Comparison of ENCODE assay signal across 8 mouse cellular contexts in the genomic region with DNA sequence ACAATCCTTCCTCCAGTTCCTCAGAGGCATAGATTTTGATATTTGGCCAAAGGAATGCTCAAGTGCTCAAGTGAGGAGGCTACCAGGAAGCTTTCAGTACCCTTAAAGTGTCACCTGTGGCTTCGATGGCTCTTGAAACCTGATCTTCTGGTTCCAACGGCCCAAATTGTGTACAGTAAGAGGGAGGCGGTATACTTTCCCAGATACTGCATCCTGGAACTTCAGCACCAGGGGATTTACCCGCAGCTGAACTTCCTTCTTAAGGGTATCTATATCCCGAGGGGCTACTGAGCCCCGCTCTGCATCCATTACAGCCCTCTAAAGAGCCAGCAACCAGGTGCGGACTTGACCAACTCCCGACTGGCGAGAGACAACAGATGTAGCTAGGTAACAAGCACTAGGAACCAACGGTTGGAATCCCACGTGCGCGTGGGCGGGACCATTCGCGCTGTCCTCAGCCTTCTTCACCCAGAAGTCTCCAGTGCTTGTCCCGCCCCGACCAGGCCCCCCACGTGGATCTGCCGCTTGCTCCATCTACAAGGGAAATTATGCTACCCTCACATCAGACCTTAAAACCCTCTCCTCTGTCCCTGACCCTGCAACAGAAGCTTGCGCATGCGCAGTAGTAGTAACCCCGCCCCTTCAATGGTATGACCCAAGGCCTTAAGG. TPM values are rescaled to one million over a fixed set of nuclear protein-coding genes. Genes with fewer than 3 reads are reported as not detected.
DNase-seq lines count a peak whose midpoint lies in the region; ATAC-seq and TF ChIP-seq lines count a peak whose summit lies in the region.

Gm7173 (minus strand) TSS at position 309 of the 669 bp plus-strand sequence.

- peak within 1 kb of the TSS; percentile 49 for H3K4me3 ChIP-seq in forebrain, embryonic 10.5 days
- peak within 1 kb of the TSS; percentile 6 to 8; a peak in 1 of 4 replicates for H3K4me3 ChIP-seq in liver, embryonic 14.5 days (ENCODE audit: insufficient read depth in 1 of 2, low read depth in 2 of 2, low read length in 2 of 2)
- peak within 1 kb of the TSS; percentile 38 for H3K4me3 ChIP-seq in neural tube, embryonic 14.5 days (ENCODE audit: low read depth, low read length)

- no peak within 1 kb of the TSS for H3K9ac ChIP-seq in liver, embryonic 14.5 days (replicated peaks)
- H3K9ac ChIP-seq in neural tube, embryonic 14.5 days (replicated peaks; ENCODE audit: low read depth, low read length) = no peak within 1 kb of the TSS; the same call in 1 of the 2 replicates

- H3K27ac ChIP-seq in forebrain, embryonic 10.5 days = peak within 1 kb of the TSS; percentile 72
- H3K27ac ChIP-seq in liver, embryonic 14.5 days = no peak within 1 kb of the TSS
- no peak within 1 kb of the TSS for H3K27ac ChIP-seq in neural tube, embryonic 14.5 days (ENCODE audit: low read depth, low read length)

- ATAC-seq in liver, embryonic 14.5 days (ENCODE audit: insufficient read depth) = no peak
- ATAC-seq in neural tube, embryonic 14.5 days (ENCODE audit: low read depth) = peak; percentile 93

- peak within 1 kb of the TSS; percentile 37 for H3K4me2 ChIP-seq in liver, embryonic 14.5 days (ENCODE audit: low read depth)
- peak within 1 kb of the TSS; percentile 43 for H3K4me2 ChIP-seq in neural tube, embryonic 14.5 days (ENCODE audit: low read depth, low read length)

- no peak for TF ChIP-seq EP300 in liver, embryonic 14.5 days (IDR thresholded peaks at IDR 0.05; ENCODE audit: low read depth)

- peak; percentile 8 to 12 for DNase-seq in urinary bladder, adult 18-20 months (ENCODE audit: low spot score in 2 of 2)
- no peak for DNase-seq in urinary bladder, postnatal 10 days (ENCODE audit: low spot score)
- peak; percentile 29 for DNase-seq in forebrain, embryonic 10.5 days (ENCODE audit: extremely low spot score, low spot score)
- peak; percentile 45 for DNase-seq in heart, postnatal 4 days
- peak; percentile 3 to 46 for DNase-seq in layer of hippocampus, adult 18-20 months (ENCODE audit: low spot score in 2 of 2)
- DNase-seq in liver, embryonic 14.5 days (ENCODE audit: low read depth in 3 of 3, low spot score in 3 of 3) = no peak
- peak; percentile 16 to 60 for DNase-seq in urinary bladder, postnatal 4 days (ENCODE audit: low spot score in 2 of 2)

- H3K27me3 ChIP-seq in forebrain, embryonic 10.5 days (ENCODE audit: poor library complexity, severe bottlenecking) = no peaks in the 10 kb centered on the region
- no peaks in the 10 kb centered on the region for H3K27me3 ChIP-seq in liver, embryonic 14.5 days (ENCODE audit: control insufficient read depth, insufficient read depth, low read length)
- no peaks in the 10 kb centered on the region for H3K27me3 ChIP-seq in neural tube, embryonic 14.5 days (ENCODE audit: control insufficient read depth, insufficient read depth, low read length)

- 27% methylated on average over 23 of the region's 23 CpGs for WGBS in forebrain, embryonic 10.5 days
- 24% methylated on average over 23 of the region's 23 CpGs for WGBS in liver, embryonic 14.5 days (ENCODE audit: insufficient replicate concordance)
- WGBS in neural tube, embryonic 14.5 days = 23% methylated on average over 23 of the region's 23 CpGs

- H3K4me1 ChIP-seq in forebrain, embryonic 10.5 days = no peaks in the 10 kb centered on the region
- no peaks in the 10 kb centered on the region for H3K4me1 ChIP-seq in liver, embryonic 14.5 days (replicated peaks; ENCODE audit: control insufficient read depth in 2 of 2, insufficient read depth in 2 of 2, low read length in 1 of 2)
- no peaks in the 10 kb centered on the region for H3K4me1 ChIP-seq in neural tube, embryonic 14.5 days (ENCODE audit: control insufficient read depth, insufficient read depth, low read length)

- no peak for TF ChIP-seq CTCF in liver, embryonic 14.5 days (IDR thresholded peaks at IDR 0.05; ENCODE audit: low read depth)

- no peaks in the 10 kb centered on the region for H3K9me3 ChIP-seq in forebrain, embryonic 10.5 days
- H3K9me3 ChIP-seq in liver, embryonic 14.5 days (ENCODE audit: control insufficient read depth, low read length) = no peaks in the 10 kb centered on the region
- H3K9me3 ChIP-seq in neural tube, embryonic 14.5 days (ENCODE audit: control insufficient read depth, low read length) = no peaks in the 10 kb centered on the region

- H3K36me3 ChIP-seq in forebrain, embryonic 10.5 days (replicated peaks) = no peaks in the 10 kb centered on the region
- no peaks in the 10 kb centered on the region for H3K36me3 ChIP-seq in liver, embryonic 14.5 days (replicated peaks; ENCODE audit: control insufficient read depth, insufficient read depth, low read depth)
- no peaks in the 10 kb centered on the region for H3K36me3 ChIP-seq in neural tube, embryonic 14.5 days (ENCODE audit: control insufficient read depth, insufficient read depth, low read length)

RNA-seq across cellular contexts. Expression of gene Gm7173, which starts in this region (rescaled TPM):
- polyA plus RNA-seq in forebrain, embryonic 10.5 days (2016; fragmentation: Nextera tagmentation; extraction: Ambion mirVana) = 0.39 and 0.79 TPM in 2 replicates
- under 1 TPM; 0.20 to 0.38 TPM for total RNA-seq in heart, postnatal 4 days (2021)
- 1 to 10 TPM; 1.0 to 1.9 TPM for total RNA-seq in layer of hippocampus, adult 18-20 months (2021)
- 0.01 TPM in 1 of 2 replicates, not detected in the other for polyA plus RNA-seq in liver, embryonic 14.5 days (2012; rRNA removed)
- 0.06 TPM in 1 of 2 replicates, not detected in the other for polyA plus RNA-seq in liver, embryonic 14.5 days (2014; fragmentation: Nextera tagmentation; extraction: Ambion mirVana)
- polyA plus RNA-seq in neural tube, embryonic 14.5 days (2014; fragmentation: Nextera tagmentation; extraction: Ambion mirVana) = 0.52 and 1.5 TPM in 2 replicates

Comparison
In these comparisons a context has a peak if more than half of its experiments do, and no peak if none do; other contexts are left out.
1. DNase-seq: peak in urinary bladder, adult 18-20 months (2 of 2), layer of hippocampus, adult 18-20 months (2 of 2) and urinary bladder, postnatal 4 days (2 of 2); none in urinary bladder, postnatal 10 days (single experiment) and liver, embryonic 14.5 days (0 of 3).
2. Peak in DNase-seq, H3K4me3 ChIP-seq and H3K27ac ChIP-seq in forebrain, embryonic 10.5 days; RNA of the gene not detected or under 1 TPM.
3. Peak in DNase-seq in heart, postnatal 4 days; RNA of the gene not detected or under 1 TPM.
4. Peak in every context shown above with its lines, with median percentiles within 50 percentile points of each other: H3K4me3 ChIP-seq.